Mouse (Mus musculus) heart, embryonic 12.5 days (tissue): ENCODE measurements around the gene Ly6c2. TPM values are rescaled to one million over a fixed set of nuclear protein-coding genes. Genes with fewer than 3 reads are reported as not detected.
"Not testable (repeated sequence)": the region's sequence is repeated elsewhere in the genome, so short reads cannot be mapped to it uniquely, and the experiment has no call there.

ENCODE experiments used
- ATAC-seq: fragments of 200-750 bp; cut with Nextera tagmentation; 2 replicates; pipeline ENCODE4 v1.8.0; 2017; ENCODE audit warnings: moderate TSS enrichment, moderate library complexity; ENCODE audit not compliant: insufficient number of reproducible peaks, low FRiP score
- H3K27ac ChIP-seq: fragments of 300-500 bp; sonication (generic); 2 replicates; pipeline ENCODE4 v1.5.1; 2016; ENCODE audit warnings: mild to moderate bottlenecking, moderate library complexity; ENCODE audit not compliant: poor library complexity, severe bottlenecking
- H3K27me3 ChIP-seq: fragments of 300-500 bp; sonication (generic); replicated peaks from 2 replicates; pipeline ENCODE4 v1.6.1; 2016; ENCODE audit warnings: mild to moderate bottlenecking, moderate library complexity
- H3K36me3 ChIP-seq: fragments of 300-500 bp; sonication (generic); 2 replicates; pipeline ENCODE4 v1.6.1; 2016; ENCODE audit warnings: mild to moderate bottlenecking, moderate library complexity
- H3K4me1 ChIP-seq: fragments of 300-500 bp; sonication (generic); replicated peaks from 2 replicates; pipeline ENCODE4 v1.6.1; 2016; ENCODE audit warnings: mild to moderate bottlenecking
- H3K4me2 ChIP-seq: fragments of 300-500 bp; sonication (generic); 2 replicates; pipeline ENCODE4 v1.6.1; 2016; ENCODE audit warnings: mild to moderate bottlenecking, moderate library complexity
- H3K4me3 ChIP-seq: fragments of 300-500 bp; sonication (generic); 2 replicates; pipeline ENCODE4 v1.5.1; 2016; ENCODE audit warnings: mild to moderate bottlenecking
- H3K9ac ChIP-seq: fragments of 300-500 bp; sonication (generic); 2 replicates; pipeline ENCODE4 v1.6.1; 2016; ENCODE audit warnings: mild to moderate bottlenecking, moderate library complexity
- H3K9me3 ChIP-seq: fragments of 300-500 bp; sonication (generic); replicated peaks from 2 replicates; pipeline ENCODE4 v1.6.1; 2016; ENCODE audit warnings: mild to moderate bottlenecking, moderate library complexity
- WGBS: fragments of 180-500 bp; shearing (Covaris S2); methylation state at CpG from one replicate; pipeline ENCODE4 v1.1.7; 2016; 5-methylcytosine and 5-hydroxymethylcytosine counted together
- polyA plus RNA-seq: library from polyadenylated mRNA; unstranded; fragments of >200 nt; fragmentation: Nextera tagmentation; extraction: Ambion mirVana; gene quantifications from 2 replicates; pipeline ENCODE4 v1.2.1, GENCODE M21; 2016

The Ly6c2 gene
- polyA plus RNA-seq, 1 experiment from 2014 or later = not detected

GRCm38 (mm10) chr15:75117481-75117880 lies 5.7 kb upstream of the Ly6c2 start:
- H3K27ac ChIP-seq, H3K4me2 ChIP-seq, H3K9ac ChIP-seq, H3K9me3 ChIP-seq, H3K4me1 ChIP-seq, H3K4me3 ChIP-seq, H3K27me3 ChIP-seq, H3K36me3 ChIP-seq, ATAC-seq: not testable (repeated sequence)
- WGBS = 89% methylated on average over 5 of the region's 5 CpGs

- Histone ChIP-seq H3K4me2 (no peak overlapping the region), H3K4me3 (no peak overlapping the region), H3K4me1 (no peaks in the 10 kb centered on the region), H3K36me3 (no peaks in the 10 kb centered on the region), H3K27ac (no peak overlapping the region), H3K9me3 (no peaks in the 10 kb centered on the region), H3K27me3 (no peaks in the 10 kb centered on the region), H3K9ac (no peak overlapping the region)
- no peak for ATAC-seq
- 73% methylated on average over 2 of the region's 2 CpGs for WGBS
Measured at GRCm38 (mm10) chr15:75116525-75116924, 4.8 kb upstream of the Ly6c2 start.

- ATAC-seq, H3K4me2 ChIP-seq, H3K27ac ChIP-seq, H3K9me3 ChIP-seq, H3K4me3 ChIP-seq, H3K27me3 ChIP-seq, H3K36me3 ChIP-seq, H3K9ac ChIP-seq, H3K4me1 ChIP-seq: not testable (repeated sequence)
- WGBS = 66% methylated on average over 2 of the region's 5 CpGs
Measured at GRCm38 (mm10) chr15:75110424-75110823, 1.3 kb downstream of the Ly6c2 start.

- 77% methylated on average over 10 of the region's 10 CpGs for WGBS
Measured at GRCm38 (mm10) chr15:75099261-75099660, 12.5 kb downstream of the Ly6c2 start.

GRCm38 (mm10) chr15:75088041-75088440 lies 23.7 kb downstream of the Ly6c2 start:
- ATAC-seq, H3K4me3 ChIP-seq, H3K27ac ChIP-seq, H3K4me1 ChIP-seq, H3K27me3 ChIP-seq, H3K9me3 ChIP-seq, H3K36me3 ChIP-seq, H3K9ac ChIP-seq, H3K4me2 ChIP-seq: not testable (repeated sequence)
- WGBS = 10% methylated on average over 2 of the region's 2 CpGs

More at GRCm38 (mm10) chr15:75099261-75099660, 12.5 kb downstream of the Ly6c2 start:
- ATAC-seq = no peak
- Histone ChIP-seq H3K27me3 (no peaks in the 10 kb centered on the region), H3K27ac (no peak overlapping the region), H3K9ac (no peak overlapping the region), H3K4me3 (no peak overlapping the region), H3K4me1 (no peaks in the 10 kb centered on the region), H3K36me3 (no peaks in the 10 kb centered on the region), H3K4me2 (no peak overlapping the region), H3K9me3 (no peaks in the 10 kb centered on the region; the same call in 1 of the 2 replicates)

- ATAC-seq = no peak
- 77% methylated on average over 4 of the region's 4 CpGs for WGBS
- H3K4me2 ChIP-seq = no peak overlapping the region
- no peaks in the 10 kb centered on the region for H3K9me3 ChIP-seq
- no peak overlapping the region for H3K4me3 ChIP-seq
- no peak overlapping the region for H3K9ac ChIP-seq
- no peaks in the 10 kb centered on the region for H3K4me1 ChIP-seq
- no peaks in the 10 kb centered on the region for H3K27me3 ChIP-seq
- no peak overlapping the region for H3K27ac ChIP-seq
- no peaks in the 10 kb centered on the region for H3K36me3 ChIP-seq
Measured at GRCm38 (mm10) chr15:75069965-75070364, 41.8 kb downstream of the Ly6c2 start.

GRCm38 (mm10) chr15:75062030-75062574 lies 49.7 kb downstream of the Ly6c2 start:
- H3K4me3 ChIP-seq, H3K4me1 ChIP-seq, H3K4me2 ChIP-seq, ATAC-seq, H3K27ac ChIP-seq, H3K27me3 ChIP-seq, H3K9ac ChIP-seq, H3K36me3 ChIP-seq, H3K9me3 ChIP-seq: not testable (repeated sequence)
- WGBS = 31% methylated on average over 6 of the region's 6 CpGs

GRCm38 (mm10) chr15:75060505-75060904 lies 51.3 kb downstream of the Ly6c2 start:
- H3K27ac ChIP-seq = no peak overlapping the region
- H3K36me3 ChIP-seq = no peaks in the 10 kb centered on the region
- no peak overlapping the region for H3K4me3 ChIP-seq
- H3K27me3 ChIP-seq = no peaks in the 10 kb centered on the region
- no peak overlapping the region for H3K4me2 ChIP-seq
- no peaks in the 10 kb centered on the region for H3K4me1 ChIP-seq
- ATAC-seq = no peak
- H3K9me3 ChIP-seq = no peaks in the 10 kb centered on the region
- H3K9ac ChIP-seq = no peak overlapping the region

Other genes starting within 250 kb of the Ly6c2 start
- not detected in 2 replicates for gene 2010109I03Rik, start 214.9 kb downstream of the Ly6c2 start, polyA plus RNA-seq
- gene Ly6i, start 128.5 kb downstream of the Ly6c2 start, polyA plus RNA-seq = not detected in 2 replicates
- gene Ly6a, start 113.9 kb downstream of the Ly6c2 start, polyA plus RNA-seq = 0.49 and 0.87 TPM in 2 replicates
- gene Ly6c1, start 63.1 kb downstream of the Ly6c2 start, polyA plus RNA-seq = 0.91 and 1.2 TPM in 2 replicates
- not detected in 2 replicates for gene Ly6g, start 43.3 kb upstream of the Ly6c2 start, polyA plus RNA-seq
- not detected in 2 replicates for gene BC025446, start 104.4 kb upstream of the Ly6c2 start, polyA plus RNA-seq
- gene Ly6f, start 156.5 kb upstream of the Ly6c2 start, polyA plus RNA-seq = not detected in 2 replicates